Mouse (Mus musculus): ENCODE measurements around the gene Rap2b.
A peak's percentile ranks its signal among the peaks of the same experiment; 100 is the strongest.

Gene Rap2b

DNA sequence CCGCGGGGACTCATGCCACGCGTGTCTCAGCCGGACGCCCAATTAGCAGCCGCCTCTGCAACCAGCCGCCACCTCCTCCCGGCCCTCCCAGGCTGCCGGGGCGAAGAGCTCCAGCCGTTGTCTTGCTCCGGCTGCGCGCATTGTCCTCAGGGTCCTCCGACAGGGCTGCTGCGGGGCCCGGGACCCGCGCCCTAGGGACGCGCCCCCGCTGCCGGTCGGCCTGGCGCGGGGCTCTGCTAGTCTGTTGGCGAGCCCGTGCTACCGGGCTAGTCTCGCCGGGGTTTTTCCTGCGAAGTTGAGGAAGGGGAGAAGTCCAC, 3.2 kb downstream of the Rap2b start:
- Histone ChIP-seq H3K4me3 (replicated peaks; ENCODE audit: low read length) (peak overlapping the region; percentile 96), H3K36me3 (ENCODE audit: insufficient read depth, low read length) (0 out of 2 replicates have a peak, but pooled peaks cover 9% of the 10 kb centered on the region), H3K27me3 (ENCODE audit: insufficient read depth, low read length) (peaks cover 8% of the 10 kb centered on the region; the same call in 1 of the 2 replicates), H3K9me3 (ENCODE audit: low read length) (no peaks in the 10 kb centered on the region), H3K4me1 (replicated peaks; ENCODE audit: low read depth, low read length) (peaks cover 36% of the 10 kb centered on the region)
- no peak for TF ChIP-seq CTCF (conservative IDR thresholded peaks at IDR 0.05; ENCODE audit: low read length)
- TF ChIP-seq NANOG (IDR thresholded peaks at IDR 0.05; ENCODE audit: borderline replicate concordance, low read length), result no peak
- no peak for TF ChIP-seq POU5F1 (IDR thresholded peaks at IDR 0.05; ENCODE audit: borderline replicate concordance, low read length)

DNA sequence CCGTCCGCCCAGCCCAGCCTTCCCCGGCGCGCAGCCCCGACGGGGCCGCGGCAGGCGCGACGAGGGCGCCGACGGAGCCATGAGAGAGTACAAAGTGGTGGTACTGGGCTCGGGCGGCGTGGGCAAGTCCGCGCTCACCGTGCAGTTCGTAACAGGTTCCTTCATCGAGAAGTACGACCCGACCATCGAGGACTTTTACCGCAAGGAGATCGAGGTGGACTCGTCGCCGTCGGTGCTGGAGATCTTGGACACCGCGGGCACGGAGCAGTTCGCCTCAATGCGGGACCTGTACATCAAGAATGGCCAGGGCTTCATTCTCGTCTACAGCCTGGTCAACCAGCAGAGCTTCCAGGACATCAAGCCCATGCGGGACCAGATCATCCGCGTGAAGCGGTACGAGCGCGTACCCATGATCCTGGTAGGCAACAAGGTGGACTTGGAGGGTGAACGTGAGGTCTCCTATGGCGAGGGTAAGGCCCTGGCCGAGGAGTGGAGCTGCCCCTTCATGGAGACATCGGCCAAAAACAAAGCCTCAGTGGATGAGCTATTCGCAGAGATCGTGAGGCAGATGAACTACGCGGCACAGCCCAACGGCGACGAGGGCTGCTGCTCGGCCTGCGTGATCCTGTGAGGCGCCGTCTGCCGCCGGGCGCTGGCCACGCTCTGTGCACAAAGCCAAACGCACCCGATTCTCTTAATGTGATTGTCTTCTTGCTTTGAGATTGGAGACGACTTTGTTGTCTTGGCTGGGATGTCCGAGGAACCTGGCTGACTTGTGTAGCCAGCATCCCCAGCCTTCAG, 3.7 kb downstream of the Rap2b start:
- 0 out of 2 replicates have a peak, but pooled peaks cover 9% of the 10 kb centered on the region for H3K36me3 ChIP-seq (ENCODE audit: insufficient read depth, low read length)

DNA sequence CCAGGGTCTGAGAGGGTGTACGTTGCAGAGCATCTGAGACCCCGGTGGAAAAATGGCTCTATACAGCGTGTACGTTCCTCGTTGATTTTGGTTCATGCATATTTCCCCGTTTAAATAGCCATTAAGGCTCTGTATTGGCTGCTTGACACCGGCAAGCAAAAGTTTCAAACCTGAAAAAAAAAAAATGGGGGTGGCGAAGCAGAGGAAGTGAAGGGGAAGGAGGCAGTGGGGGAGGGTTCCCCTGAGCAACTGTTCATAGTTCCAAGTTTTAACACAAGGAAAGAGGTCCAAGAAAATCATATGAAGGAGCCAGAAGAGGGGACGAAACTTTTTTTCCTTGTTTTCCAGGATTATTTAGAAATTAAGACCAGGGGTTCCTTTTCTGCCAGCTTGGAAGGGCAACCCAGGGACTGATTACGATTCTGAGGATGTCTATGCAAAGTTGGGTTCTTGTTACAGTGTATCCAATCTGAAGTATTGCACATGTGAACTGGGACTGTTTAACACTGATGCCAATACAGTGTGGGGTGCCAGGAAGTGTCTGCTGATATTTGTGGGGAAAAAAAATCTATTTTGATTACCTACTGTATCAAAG, 4.4 kb downstream of the Rap2b start, which contains the start of gene B430305J03Rik:
Gene B430305J03Rik (minus strand): TSS at position 173 of the 595 bp plus-strand sequence.
- Histone ChIP-seq H3K36me3 (ENCODE audit: insufficient read depth, low read length) (0 out of 2 replicates have a peak, but pooled peaks cover 9% of the 10 kb centered on the region), H3K27me3 (ENCODE audit: insufficient read depth, low read length) (peaks cover 8% of the 10 kb centered on the region; the same call in 1 of the 2 replicates), H3K4me1 (replicated peaks; ENCODE audit: low read depth, low read length) (peaks cover 36% of the 10 kb centered on the region), H3K9me3 (ENCODE audit: low read length) (no peaks in the 10 kb centered on the region), H3K4me3 (replicated peaks; ENCODE audit: low read length) (peak within 1 kb of the TSS; percentile 96)
- no peak for TF ChIP-seq POU5F1 (IDR thresholded peaks at IDR 0.05; ENCODE audit: borderline replicate concordance, low read length)
- no peak for TF ChIP-seq NANOG (IDR thresholded peaks at IDR 0.05; ENCODE audit: borderline replicate concordance, low read length)
- TF ChIP-seq CTCF (conservative IDR thresholded peaks at IDR 0.05; ENCODE audit: low read length), result no peak

More for the DNA sequence above, 3.7 kb downstream of the Rap2b start:
- Histone ChIP-seq H3K9me3 (ENCODE audit: low read length) (no peaks in the 10 kb centered on the region), H3K4me1 (replicated peaks; ENCODE audit: low read depth, low read length) (peaks cover 36% of the 10 kb centered on the region), H3K27me3 (ENCODE audit: insufficient read depth, low read length) (peaks cover 8% of the 10 kb centered on the region; the same call in 1 of the 2 replicates), H3K4me3 (replicated peaks; ENCODE audit: low read length) (peak overlapping the region; percentile 96)
- TF ChIP-seq POU5F1 (IDR thresholded peaks at IDR 0.05; ENCODE audit: borderline replicate concordance, low read length), result no peak
- no peak for TF ChIP-seq CTCF (conservative IDR thresholded peaks at IDR 0.05; ENCODE audit: low read length)
- no peak for TF ChIP-seq NANOG (IDR thresholded peaks at IDR 0.05; ENCODE audit: borderline replicate concordance, low read length)

DNA sequence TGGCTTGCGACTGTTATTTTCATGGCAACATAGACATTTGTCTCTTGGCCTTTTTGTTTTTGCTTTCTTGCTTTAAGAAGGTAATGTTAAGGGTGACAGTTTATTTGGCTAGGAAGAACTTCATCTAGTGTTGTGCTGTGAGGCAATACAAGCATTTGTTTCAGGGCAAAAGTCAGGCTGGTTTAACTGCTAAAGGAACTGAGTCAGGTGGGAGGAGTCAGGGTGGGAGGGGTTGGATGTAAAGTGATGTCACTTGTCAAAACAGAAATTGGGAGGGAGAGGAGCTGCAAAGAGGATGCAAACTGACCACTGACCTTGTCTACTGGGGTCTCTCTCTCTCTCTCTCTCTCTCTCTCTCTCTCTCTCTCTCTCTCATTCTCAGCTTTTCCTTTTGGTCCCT, 7.0 kb downstream of the Rap2b start:
- peaks cover 26% of the 10 kb centered on the region for H3K4me1 ChIP-seq (replicated peaks; ENCODE audit: low read depth, low read length)
- H3K4me3 ChIP-seq (replicated peaks; ENCODE audit: low read length), result no peak overlapping the region
- H3K36me3 ChIP-seq (ENCODE audit: insufficient read depth, low read length), result 0 out of 2 replicates have a peak, but pooled peaks cover 9% of the 10 kb centered on the region
- H3K27me3 ChIP-seq (ENCODE audit: insufficient read depth, low read length), result peaks cover 8% of the 10 kb centered on the region; the same call in 1 of the 2 replicates
- TF ChIP-seq POU5F1 (IDR thresholded peaks at IDR 0.05; ENCODE audit: borderline replicate concordance, low read length) (no peak), NANOG (IDR thresholded peaks at IDR 0.05; ENCODE audit: borderline replicate concordance, low read length) (no peak), CTCF (conservative IDR thresholded peaks at IDR 0.05; ENCODE audit: low read length) (no peak)
- peaks cover 3% of the 10 kb centered on the region; the same call in 1 of the 2 replicates for H3K9me3 ChIP-seq (ENCODE audit: low read length)

DNA sequence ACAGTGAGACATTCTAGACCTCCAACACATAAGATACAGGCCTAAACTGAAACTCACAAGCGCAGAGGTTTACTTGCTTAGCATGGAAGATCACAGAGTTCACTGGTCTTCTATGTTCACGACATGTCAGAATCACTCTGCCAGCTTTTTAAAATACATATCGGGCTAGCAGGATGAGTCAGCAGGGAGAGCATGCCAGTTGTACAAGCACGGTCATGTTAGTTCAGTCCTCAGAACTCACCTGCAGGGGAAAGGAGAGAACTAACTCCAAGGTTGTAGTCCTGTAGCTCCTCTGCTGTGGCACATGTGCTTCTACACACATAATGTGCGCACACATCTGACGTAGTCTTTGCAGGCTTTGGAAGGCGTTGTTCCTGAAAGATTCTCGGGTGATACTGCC, 14.6 kb downstream of the Rap2b start:
- Histone ChIP-seq H3K4me1 (replicated peaks; ENCODE audit: low read depth, low read length) (no peaks in the 10 kb centered on the region), H3K36me3 (ENCODE audit: insufficient read depth, low read length) (no peaks in the 10 kb centered on the region), H3K9me3 (ENCODE audit: low read length) (peaks cover 3% of the 10 kb centered on the region; the same call in 1 of the 2 replicates), H3K27me3 (ENCODE audit: insufficient read depth, low read length) (no peaks in the 10 kb centered on the region), H3K4me3 (replicated peaks; ENCODE audit: low read length) (no peak overlapping the region)
- TF ChIP-seq CTCF (conservative IDR thresholded peaks at IDR 0.05; ENCODE audit: low read length) (no peak), POU5F1 (IDR thresholded peaks at IDR 0.05; ENCODE audit: borderline replicate concordance, low read length) (no peak), NANOG (IDR thresholded peaks at IDR 0.05; ENCODE audit: borderline replicate concordance, low read length) (no peak)

DNA sequence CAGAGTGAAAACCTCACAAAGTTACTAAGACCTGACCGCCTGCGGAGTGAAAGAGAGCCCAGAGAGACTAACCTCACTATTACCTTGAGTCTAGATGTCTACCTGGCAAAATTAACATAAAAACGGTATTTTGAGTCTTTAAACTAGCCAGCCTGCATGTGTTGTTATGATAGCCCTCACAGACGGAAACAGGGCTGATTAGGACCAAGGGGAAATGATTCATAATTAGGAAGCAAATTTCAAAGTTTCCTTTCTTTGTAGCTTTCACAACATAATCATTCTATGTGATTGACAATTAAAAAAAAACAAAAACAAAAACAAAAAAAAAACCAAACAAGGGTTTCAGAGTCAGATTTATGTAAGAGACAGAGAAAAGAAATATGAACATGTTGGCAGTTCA, 24.9 kb downstream of the Rap2b start:
- H3K27me3 ChIP-seq (ENCODE audit: insufficient read depth, low read length), result no peaks in the 10 kb centered on the region
- TF ChIP-seq CTCF (conservative IDR thresholded peaks at IDR 0.05; ENCODE audit: low read length) (no peak), POU5F1 (IDR thresholded peaks at IDR 0.05; ENCODE audit: borderline replicate concordance, low read length) (no peak), NANOG (IDR thresholded peaks at IDR 0.05; ENCODE audit: borderline replicate concordance, low read length) (no peak)
- H3K9me3 ChIP-seq (ENCODE audit: low read length), result no peaks in the 10 kb centered on the region
- 0 out of 2 replicates have a peak, but pooled peaks cover 2% of the 10 kb centered on the region for H3K4me1 ChIP-seq (replicated peaks; ENCODE audit: low read depth, low read length)
- no peak overlapping the region for H3K4me3 ChIP-seq (replicated peaks; ENCODE audit: low read length)
- H3K36me3 ChIP-seq (ENCODE audit: insufficient read depth, low read length), result no peaks in the 10 kb centered on the region

DNA sequence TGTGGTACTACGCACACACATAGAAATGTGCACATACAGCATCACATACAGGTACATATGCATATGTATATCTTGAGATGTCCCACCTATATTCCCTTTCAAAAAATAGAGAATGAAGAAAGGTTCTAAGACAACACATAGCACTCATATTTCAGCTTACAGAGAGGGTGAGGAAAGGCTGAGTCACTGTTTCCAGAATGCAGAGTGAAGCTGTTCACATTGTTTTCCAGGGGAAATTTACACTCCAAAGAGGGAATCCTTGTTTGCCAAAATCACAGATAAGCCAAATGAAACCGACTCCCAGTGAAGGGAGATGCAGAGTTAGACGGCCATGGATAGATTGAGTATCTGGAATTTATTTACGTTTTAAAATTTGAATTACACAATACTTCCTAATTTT, 30.1 kb downstream of the Rap2b start:
- H3K36me3 ChIP-seq (ENCODE audit: insufficient read depth, low read length), result no peaks in the 10 kb centered on the region
- no peak overlapping the region for H3K4me3 ChIP-seq (replicated peaks; ENCODE audit: low read length)
- H3K27me3 ChIP-seq (ENCODE audit: insufficient read depth, low read length), result no peaks in the 10 kb centered on the region
- no peak for TF ChIP-seq POU5F1 (IDR thresholded peaks at IDR 0.05; ENCODE audit: borderline replicate concordance, low read length)
- no peak for TF ChIP-seq CTCF (conservative IDR thresholded peaks at IDR 0.05; ENCODE audit: low read length)
- TF ChIP-seq NANOG (IDR thresholded peaks at IDR 0.05; ENCODE audit: borderline replicate concordance, low read length), result no peak
- H3K4me1 ChIP-seq (replicated peaks; ENCODE audit: low read depth, low read length), result peaks cover 13% of the 10 kb centered on the region
- no peaks in the 10 kb centered on the region for H3K9me3 ChIP-seq (ENCODE audit: low read length)

DNA sequence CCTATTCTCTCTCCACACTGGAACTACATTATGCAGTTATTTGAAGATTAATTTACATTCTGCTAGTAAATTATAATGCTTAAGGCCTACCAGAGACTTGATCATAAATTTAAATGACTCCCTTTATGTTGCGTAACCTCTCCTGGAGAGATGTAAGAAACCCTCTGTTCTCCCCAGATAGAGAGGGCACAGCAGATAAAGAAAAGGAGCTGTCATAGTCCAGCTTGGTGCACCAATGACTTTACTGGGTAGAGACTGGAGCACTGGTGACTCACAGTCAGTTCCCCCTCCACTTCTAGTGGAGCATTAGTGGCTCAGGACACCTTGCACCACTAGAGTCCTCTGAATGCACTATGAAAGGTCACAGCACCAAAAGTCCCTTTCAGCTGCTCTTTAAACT, 31.4 kb downstream of the Rap2b start:
- H3K4me3 ChIP-seq (replicated peaks; ENCODE audit: low read length), result no peak overlapping the region
- TF ChIP-seq CTCF (conservative IDR thresholded peaks at IDR 0.05; ENCODE audit: low read length) (no peak), POU5F1 (IDR thresholded peaks at IDR 0.05; ENCODE audit: borderline replicate concordance, low read length) (no peak), NANOG (IDR thresholded peaks at IDR 0.05; ENCODE audit: borderline replicate concordance, low read length) (no peak)
- peaks cover 13% of the 10 kb centered on the region for H3K4me1 ChIP-seq (replicated peaks; ENCODE audit: low read depth, low read length)
- no peaks in the 10 kb centered on the region for H3K9me3 ChIP-seq (ENCODE audit: low read length)
- H3K36me3 ChIP-seq (ENCODE audit: insufficient read depth, low read length), result no peaks in the 10 kb centered on the region
- H3K27me3 ChIP-seq (ENCODE audit: insufficient read depth, low read length), result no peaks in the 10 kb centered on the region

All from E14TG2a.4 (cell line).